Mouse (Mus musculus) heart, embryonic 11.5 days (tissue): ENCODE data around the gene 5330417C22Rik. TPM values are rescaled to one million over a fixed set of nuclear protein-coding genes. Genes with fewer than 3 reads are reported as not detected.
"Not testable (repeated sequence)": the region's sequence is repeated elsewhere in the genome, so short reads cannot be mapped to it uniquely, and the experiment has no call there.

ENCODE experiments used
- ATAC-seq: fragments of 200-750 bp; cut with Nextera tagmentation; replicated peaks from 2 replicates; pipeline ENCODE4 v1.8.0; 2017; ENCODE audit warnings: moderate library complexity; ENCODE audit not compliant: insufficient number of reproducible peaks, low FRiP score, low TSS enrichment
- H3K27ac ChIP-seq: fragments of 300-500 bp; sonication (generic); 2 replicates; pipeline ENCODE4 v1.5.1; 2014; ENCODE audit warnings: mild to moderate bottlenecking, low read depth, low read length
- H3K27me3 ChIP-seq: fragments of 300-500 bp; sonication (generic); 2 replicates; pipeline ENCODE4 v1.6.1; 2014; ENCODE audit warnings: mild to moderate bottlenecking, low read length, mixed read lengths; ENCODE audit not compliant: control insufficient read depth, insufficient read depth
- H3K36me3 ChIP-seq: fragments of 300-500 bp; sonication (generic); 2 replicates; pipeline ENCODE4 v1.6.1; 2014; ENCODE audit warnings: mild to moderate bottlenecking, low read length, moderate library complexity, mixed read lengths; ENCODE audit not compliant: control insufficient read depth, insufficient read depth
- H3K4me1 ChIP-seq: fragments of 300-500 bp; sonication (generic); 2 replicates; pipeline ENCODE4 v1.6.1; 2014; ENCODE audit warnings: low read length; ENCODE audit not compliant: control insufficient read depth, insufficient read depth
- H3K4me2 ChIP-seq: fragments of 300-500 bp; sonication (generic); 2 replicates; pipeline ENCODE4 v1.6.1; 2014; ENCODE audit warnings: mild to moderate bottlenecking, moderate library complexity
- H3K4me3 ChIP-seq: fragments of 300-500 bp; sonication (generic); 2 replicates; pipeline ENCODE4 v1.5.1; 2014; ENCODE audit warnings: low read depth, low read length
- H3K9ac ChIP-seq: fragments of 300-500 bp; sonication (generic); 2 replicates; pipeline ENCODE4 v1.6.1; 2014; ENCODE audit warnings: mild to moderate bottlenecking, low read depth, low read length, moderate library complexity
- H3K9me3 ChIP-seq: fragments of 300-500 bp; sonication (generic); replicated peaks from 2 replicates; pipeline ENCODE4 v1.6.1; 2016; ENCODE audit warnings: low read length; ENCODE audit not compliant: control insufficient read depth
- WGBS: fragments of 180-500 bp; shearing (Covaris S2); extraction: QIAGEN DNeasy Blood & Tissue Kit; methylation state at CpG from one replicate; pipeline ENCODE4 v1.1.7; 2014; ENCODE audit not compliant: insufficient replicate concordance; 5-methylcytosine and 5-hydroxymethylcytosine counted together
- polyA plus RNA-seq: library from polyadenylated mRNA; unstranded; fragments of >200 nt; fragmentation: Nextera tagmentation; extraction: Ambion mirVana; gene quantifications from 2 replicates; pipeline ENCODE4 v1.2.1, GENCODE M21; 2014

Gene 5330417C22Rik
- polyA plus RNA-seq: 0.59 and 0.63 TPM in 2 replicates

GRCm38 (mm10) chr3:108536517-108537260 lies at the start of gene 5330417C22Rik:
Gene 5330417C22Rik, minus strand, starts transcription at chr3:108536536.
- Histone ChIP-seq H3K27ac (no peak within 1 kb of the TSS), H3K4me3 (peak within 1 kb of the TSS; percentile 45), H3K27me3 (peaks cover 18% of the 10 kb centered on the region), H3K9ac (no peak within 1 kb of the TSS), H3K4me2 (peak within 1 kb of the TSS; percentile 86), H3K9me3 (no peaks in the 10 kb centered on the region), H3K4me1 (peaks cover 12% of the 10 kb centered on the region; the same call in 1 of the 2 replicates), H3K36me3 (no peaks in the 10 kb centered on the region)
- ATAC-seq: no peak; the same call in 1 of the 2 replicates
- WGBS: 2% methylated on average over 33 of the region's 35 CpGs

- Histone ChIP-seq H3K27ac (no peak overlapping the region), H3K4me1 (no peaks in the 10 kb centered on the region), H3K27me3 (no peaks in the 10 kb centered on the region), H3K4me3 (no peak overlapping the region), H3K4me2 (no peak overlapping the region), H3K9me3 (no peaks in the 10 kb centered on the region), H3K36me3 (no peaks in the 10 kb centered on the region), H3K9ac (no peak overlapping the region)
- no peak for ATAC-seq
- 77% methylated on average over 4 of the region's 4 CpGs for WGBS
These were observed 48.2 kb upstream of the 5330417C22Rik start for GRCm38 (mm10) chr3:108584580-108584979.

DNA sequence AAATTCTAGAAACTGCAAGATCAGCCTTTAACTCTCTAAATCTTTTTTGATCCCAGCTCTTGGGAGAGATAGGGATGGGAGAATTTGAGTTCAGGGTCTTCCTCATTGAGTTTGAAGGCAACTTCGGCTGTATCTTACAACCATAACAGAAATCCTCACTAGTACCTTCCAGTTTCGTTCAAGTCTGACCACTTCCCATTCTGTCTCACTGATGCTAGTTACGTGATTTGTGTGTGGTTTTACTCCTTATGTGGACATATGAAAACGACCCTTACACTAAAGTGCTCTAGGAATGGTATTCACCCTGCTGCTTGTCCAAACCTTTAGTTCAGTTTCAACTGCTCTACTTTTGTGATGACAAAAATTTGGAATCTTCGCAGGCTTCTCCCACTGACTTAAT lies 37.7 kb upstream of the 5330417C22Rik start:
- Histone ChIP-seq H3K4me1 (peaks cover 8% of the 10 kb centered on the region), H3K27ac (no peak overlapping the region), H3K4me2 (no peak overlapping the region), H3K9me3 (no peaks in the 10 kb centered on the region), H3K4me3 (no peak overlapping the region), H3K27me3 (0 out of 2 replicates have a peak, but pooled peaks cover 2% of the 10 kb centered on the region), H3K9ac (no peak overlapping the region), H3K36me3 (peaks cover 5% of the 10 kb centered on the region; the same call in 1 of the 2 replicates)
- ATAC-seq: no peak
- whole genome bisulfite sequencing: 80% methylated on average over 5 of the region's 5 CpGs

DNA sequence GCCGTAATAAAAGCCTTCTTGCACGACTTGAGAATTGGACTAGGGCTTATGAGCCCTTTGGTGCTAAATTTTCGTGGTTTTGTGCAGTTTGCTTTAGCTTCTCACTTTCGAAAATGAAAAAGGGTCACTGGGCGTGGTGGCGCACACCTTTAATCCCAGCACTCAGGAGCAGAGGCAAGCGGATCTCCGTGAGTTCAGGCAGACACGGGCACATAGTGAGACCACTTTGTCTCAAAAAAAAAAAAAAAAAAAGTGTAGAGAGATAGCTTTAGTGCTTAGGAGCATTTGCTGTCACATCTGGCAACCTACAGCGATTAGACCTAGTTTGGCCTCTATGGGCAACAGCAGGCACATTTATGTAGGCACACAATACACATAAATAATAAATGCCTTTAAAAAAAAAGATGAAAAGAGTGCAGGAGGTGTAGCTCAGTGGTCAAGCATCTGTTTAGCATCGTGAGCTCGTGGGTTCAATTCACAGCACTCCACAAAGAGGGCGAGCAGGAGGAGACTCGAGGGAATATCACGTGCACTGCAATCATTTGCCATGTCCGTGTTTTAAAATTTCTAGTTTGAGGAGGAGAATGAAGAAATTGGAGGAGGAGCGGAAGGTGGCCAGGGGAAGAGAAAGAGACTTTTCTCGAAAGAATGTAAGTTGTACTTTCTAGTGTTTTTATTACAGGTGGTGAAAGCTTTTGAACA lies 36.1 kb upstream of the 5330417C22Rik start:
- Histone ChIP-seq H3K4me1 (peaks cover 8% of the 10 kb centered on the region), H3K9me3 (no peaks in the 10 kb centered on the region), H3K4me2 (peak overlapping the region; percentile 78), H3K36me3 (no peaks in the 10 kb centered on the region), H3K9ac (peak overlapping the region; percentile 87), H3K27ac (no peak overlapping the region), H3K4me3 (peak overlapping the region; percentile 78), H3K27me3 (0 out of 2 replicates have a peak, but pooled peaks cover 2% of the 10 kb centered on the region)
- 50% methylated on average over 18 of the region's 18 CpGs for whole genome bisulfite sequencing
- no peak for ATAC-seq

GRCm38 (mm10) chr3:108571443-108572294 lies 35.3 kb upstream of the 5330417C22Rik start, which contains the start of gene Taf13:
Gene Taf13, plus strand, starts transcription at chr3:108571698.
- Histone ChIP-seq H3K4me2 (peak within 1 kb of the TSS; percentile 78), H3K36me3 (no peaks in the 10 kb centered on the region), H3K9ac (peak within 1 kb of the TSS; percentile 87), H3K27me3 (0 out of 2 replicates have a peak, but pooled peaks cover 2% of the 10 kb centered on the region), H3K27ac (peak within 1 kb of the TSS; percentile 65; the same call in 1 of the 2 replicates), H3K4me3 (peak within 1 kb of the TSS; percentile 78), H3K9me3 (no peaks in the 10 kb centered on the region), H3K4me1 (peaks cover 8% of the 10 kb centered on the region)
- peak; percentile 97 for ATAC-seq
- WGBS: 2% methylated on average over 42 of the region's 42 CpGs

- Histone ChIP-seq H3K36me3 (no peaks in the 10 kb centered on the region), H3K27me3 (0 out of 2 replicates have a peak, but pooled peaks cover 2% of the 10 kb centered on the region), H3K9me3 (no peaks in the 10 kb centered on the region), H3K9ac (no peak overlapping the region), H3K4me3 (peak overlapping the region; percentile 78), H3K4me2 (peak overlapping the region; percentile 78), H3K27ac (no peak overlapping the region), H3K4me1 (peaks cover 8% of the 10 kb centered on the region)
- ATAC-seq: no peak
- 87% methylated on average over 14 of the region's 14 CpGs for WGBS
These were observed 34.5 kb upstream of the 5330417C22Rik start for GRCm38 (mm10) chr3:108570813-108571212.

DNA sequence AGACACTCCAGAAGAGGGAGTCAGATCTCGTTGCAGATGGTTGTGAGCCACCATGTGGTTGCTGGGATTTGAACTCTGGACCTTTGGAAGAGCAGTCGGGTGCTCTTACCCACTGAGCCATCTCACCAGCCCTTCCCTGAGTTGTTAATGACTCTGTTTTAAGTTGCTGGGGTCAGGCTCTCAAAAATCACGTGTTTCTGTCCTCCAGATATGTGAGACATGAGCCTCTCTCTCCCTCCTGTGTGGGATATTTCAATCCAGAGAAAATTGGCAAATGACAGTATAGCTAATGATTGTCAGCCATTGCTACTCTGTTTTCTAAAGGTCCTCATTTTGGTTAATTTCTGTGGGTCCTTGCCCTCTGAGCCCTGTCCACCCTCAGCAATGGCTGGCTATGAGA lies 33.3 kb upstream of the 5330417C22Rik start:
- H3K4me3 ChIP-seq, H3K9me3 ChIP-seq, H3K4me1 ChIP-seq, H3K27me3 ChIP-seq, H3K27ac ChIP-seq, H3K4me2 ChIP-seq, H3K36me3 ChIP-seq, ATAC-seq, H3K9ac ChIP-seq: not testable (repeated sequence)
- WGBS: 60% methylated on average over 2 of the region's 3 CpGs
